In genomic region chr4:53538600-53538999, GRCm38 (mm10) we compare ENCODE assay signal across 25 mouse cellular contexts.
DNase-seq lines count a peak whose midpoint lies in the region; ATAC-seq and TF ChIP-seq lines count a peak whose summit lies in the region.
"Had no signal": no experiment of that assay in that cellular context is flagged by ENCODE, and none has a peak within 500 bp of the region (broad histone marks: within the 10 kb centered on the region; RNA-seq: fewer than 3 reads in every experiment).

No protein-coding gene starts in this region.

- TF ChIP-seq CTCF in layer of hippocampus, adult 2 months (conservative IDR thresholded peaks at IDR 0.05): no peak

- no peaks in the 10 kb centered on the region for H3K4me1 ChIP-seq in forebrain, embryonic 15.5 days
- no peaks in the 10 kb centered on the region for H3K4me1 ChIP-seq in forebrain, embryonic 12.5 days
- H3K4me1 ChIP-seq in liver, embryonic 16.5 days (ENCODE audit: control insufficient read depth, low read depth, low read length): peaks cover 3% of the 10 kb centered on the region; the same call in 1 of the 2 replicates
- no peaks in the 10 kb centered on the region for H3K4me1 ChIP-seq in liver, embryonic 11.5 days (replicated peaks; ENCODE audit: control insufficient read depth, insufficient read depth, low read length)
- H3K4me1 ChIP-seq: embryonic facial prominence, embryonic 12.5 days; hindbrain, embryonic 13.5 days; limb, embryonic 13.5 days; neural tube, embryonic 13.5 days; stomach, embryonic 15.5 days had no signal

- no peak overlapping the region for H3K9ac ChIP-seq in forebrain, embryonic 15.5 days (replicated peaks)
- no peak overlapping the region; the same call in 1 of the 2 replicates for H3K9ac ChIP-seq in forebrain, embryonic 12.5 days
- no peak overlapping the region for H3K9ac ChIP-seq in liver, embryonic 16.5 days (ENCODE audit: low read depth, low read length)
- H3K9ac ChIP-seq in liver, embryonic 11.5 days (ENCODE audit: low read depth, low read length): no peak overlapping the region
- H3K9ac ChIP-seq: embryonic facial prominence, embryonic 12.5 days; hindbrain, embryonic 13.5 days; limb, embryonic 13.5 days; liver, embryonic 14.5 days; neural tube, embryonic 13.5 days; stomach, embryonic 15.5 days had no signal

- no peaks in the 10 kb centered on the region for H3K9me3 ChIP-seq in forebrain, embryonic 15.5 days
- no peaks in the 10 kb centered on the region for H3K9me3 ChIP-seq in forebrain, embryonic 12.5 days
- no peaks in the 10 kb centered on the region for H3K9me3 ChIP-seq in liver, embryonic 16.5 days (replicated peaks; ENCODE audit: control insufficient read depth, low read length)
- H3K9me3 ChIP-seq in liver, embryonic 11.5 days (ENCODE audit: control insufficient read depth, low read length): no peaks in the 10 kb centered on the region
- H3K9me3 ChIP-seq: embryonic facial prominence, embryonic 12.5 days; hindbrain, embryonic 13.5 days; limb, embryonic 13.5 days; neural tube, embryonic 13.5 days; stomach, embryonic 15.5 days had no signal

- WGBS in forebrain, embryonic 15.5 days: 77% methylated on average over 11 of the region's 11 CpGs
- WGBS in forebrain, embryonic 12.5 days: 92% methylated on average over 11 of the region's 11 CpGs
- 79% methylated on average over 11 of the region's 11 CpGs for WGBS in liver, embryonic 16.5 days (ENCODE audit: insufficient replicate concordance)
- WGBS in liver, embryonic 11.5 days: 86% methylated on average over 11 of the region's 11 CpGs

- ATAC-seq in forebrain, embryonic 15.5 days (replicated peaks): 0 out of 2 replicates have a peak, but pooled peaks have one; percentile 48
- ATAC-seq in forebrain, embryonic 12.5 days (ENCODE audit: low FRiP score): no peak
- 0 out of 2 replicates have a peak, but pooled peaks have one; percentile 32 for ATAC-seq in liver, embryonic 16.5 days (ENCODE audit: low read depth)
- ATAC-seq in liver, embryonic 11.5 days (replicated peaks; ENCODE audit: low FRiP score): no peak
- ATAC-seq: activated CD4-positive, CD25-positive, alpha-beta regulatory T cell, adult 4 months had no signal

- H3K4me3 ChIP-seq in forebrain, embryonic 15.5 days: no peak overlapping the region
- no peak overlapping the region for H3K4me3 ChIP-seq in forebrain, embryonic 12.5 days (replicated peaks)
- H3K4me3 ChIP-seq in layer of hippocampus, adult 2 months: peak overlapping the region; percentile 19; the same call in 1 of the 2 replicates
- H3K4me3 ChIP-seq in liver, embryonic 16.5 days (ENCODE audit: low read depth, low read length): no peak overlapping the region
- no peak overlapping the region for H3K4me3 ChIP-seq in liver, embryonic 11.5 days (ENCODE audit: low read depth, low read length)
- H3K4me3 ChIP-seq: embryonic facial prominence, embryonic 12.5 days; heart, adult 2 months; hindbrain, embryonic 13.5 days; limb, embryonic 13.5 days; neural tube, embryonic 13.5 days; stomach, embryonic 15.5 days had no signal

- H3K36me3 ChIP-seq in forebrain, embryonic 15.5 days: no peaks in the 10 kb centered on the region
- no peaks in the 10 kb centered on the region for H3K36me3 ChIP-seq in forebrain, embryonic 12.5 days (replicated peaks)
- no peaks in the 10 kb centered on the region for H3K36me3 ChIP-seq in liver, embryonic 16.5 days (ENCODE audit: control insufficient read depth, insufficient read depth)
- no peaks in the 10 kb centered on the region for H3K36me3 ChIP-seq in liver, embryonic 11.5 days (ENCODE audit: control insufficient read depth, insufficient read depth, low read length)
- H3K36me3 ChIP-seq: stomach, embryonic 15.5 days had no signal

- H3K27me3 ChIP-seq in forebrain, embryonic 15.5 days: no peaks in the 10 kb centered on the region
- no peaks in the 10 kb centered on the region for H3K27me3 ChIP-seq in forebrain, embryonic 12.5 days
- H3K27me3 ChIP-seq in liver, embryonic 16.5 days (ENCODE audit: control insufficient read depth, insufficient read depth, low read depth, low read length): no peaks in the 10 kb centered on the region
- no peaks in the 10 kb centered on the region for H3K27me3 ChIP-seq in liver, embryonic 11.5 days (replicated peaks; ENCODE audit: control insufficient read depth, insufficient read depth, low read length)
- H3K27me3 ChIP-seq: embryonic facial prominence, embryonic 12.5 days; hindbrain, embryonic 13.5 days; limb, embryonic 13.5 days; neural tube, embryonic 13.5 days; stomach, embryonic 15.5 days had no signal

- no peak overlapping the region for H3K4me2 ChIP-seq in forebrain, embryonic 15.5 days (replicated peaks)
- no peak overlapping the region for H3K4me2 ChIP-seq in forebrain, embryonic 12.5 days
- H3K4me2 ChIP-seq in liver, embryonic 16.5 days (ENCODE audit: low read depth, low read length): no peak overlapping the region
- no peak overlapping the region for H3K4me2 ChIP-seq in liver, embryonic 11.5 days
- H3K4me2 ChIP-seq: embryonic facial prominence, embryonic 12.5 days; hindbrain, embryonic 13.5 days; limb, embryonic 13.5 days; neural tube, embryonic 13.5 days; stomach, embryonic 15.5 days had no signal

- peak in 1 of 2 experiments; percentile 55 for DNase-seq in layer of hippocampus, adult 2 months (ENCODE audit: low spot score in 2 of 2)
- DNase-seq in layer of hippocampus, postnatal 25 days (ENCODE audit: extremely low spot score in 1 of 2, low spot score in 1 of 2): no peak
- DNase-seq in liver, embryonic 11.5 days (ENCODE audit: low spot score): no peak
- DNase-seq in brain, adult 2 months (ENCODE audit: low read depth, low spot score): peak; percentile 58
- DNase-seq: adrenal gland, adult 8-10 months; cerebellum, adult 2 months; cerebellum, postnatal 25 days; gastrocnemius, postnatal 36 days; heart, adult 2 months; heart, postnatal 36 days; kidney, adult 11 months; kidney, postnatal 4 days; lung, postnatal 10 days; midbrain, embryonic 14.5 days; thymus, postnatal 36 days had no signal

- H3K27ac ChIP-seq in forebrain, embryonic 15.5 days (replicated peaks): no peak overlapping the region
- no peak overlapping the region for H3K27ac ChIP-seq in forebrain, embryonic 12.5 days
- peak overlapping the region; percentile 90 for H3K27ac ChIP-seq in layer of hippocampus, adult 2 months
- no peak overlapping the region for H3K27ac ChIP-seq in liver, embryonic 16.5 days (ENCODE audit: low read length)
- no peak overlapping the region for H3K27ac ChIP-seq in liver, embryonic 11.5 days (ENCODE audit: low read depth, low read length)
- H3K27ac ChIP-seq: embryonic facial prominence, embryonic 12.5 days; heart, adult 2 months; hindbrain, embryonic 13.5 days; limb, embryonic 13.5 days; liver, embryonic 14.5 days; neural tube, embryonic 13.5 days; stomach, embryonic 15.5 days had no signal

Comparison
In these comparisons a context has a peak if more than half of its experiments do, and no peak if none do; other contexts are left out.
1. ATAC-seq: peak in forebrain, embryonic 15.5 days (single experiment) and liver, embryonic 16.5 days (single experiment); none in forebrain, embryonic 12.5 days (single experiment) and liver, embryonic 11.5 days (single experiment).